Mouse (Mus musculus): ENCODE measurements around the gene Gpr31b. TPM values are rescaled to one million over a fixed set of nuclear protein-coding genes. Genes with fewer than 3 reads are reported as not detected.

Gpr31b gene
- total and polyA plus RNA-seq, 3 experiments, result 3.3 to 7.8 (median 5.6) TPM

GRCm38 (mm10) chr17:13007730-13008425 is 44.2 kb downstream of the Gpr31b start:
- peak overlapping the region; percentile 14 for H3K27ac ChIP-seq (ENCODE audit: insufficient read depth, low read depth)
- dilution Hi-C loops (cut with MboI; ENCODE audit: extremely low pct_ligation_motif_present, extremely low pct_unique_long_range_greater_than_20kb, low sequenced_read_pairs), result no loop called here
- no peak for TF ChIP-seq SMC3 (IDR thresholded peaks at IDR 0.05; ENCODE audit: low read depth, low read length)
- 0 out of 2 replicates have a peak, but pooled peaks have one; percentile 33 for TF ChIP-seq POLR2AphosphoS2 (IDR thresholded peaks at IDR 0.05; ENCODE audit: low read depth, low read length)
- TF ChIP-seq CTCF (conservative IDR thresholded peaks at IDR 0.05 in 1 of 2, IDR thresholded peaks at IDR 0.05 in 1 of 2; ENCODE audit: low read depth in 2 of 2, low read length in 2 of 2), result no peak
- no peak for TF ChIP-seq GABPA (IDR thresholded peaks at IDR 0.05; ENCODE audit: insufficient replicate concordance, low read depth, low read length)
- peak; percentile 64 for TF ChIP-seq HCFC1 (IDR thresholded peaks at IDR 0.05; ENCODE audit: low read depth, low read length)
- TF ChIP-seq MAX (IDR thresholded peaks at IDR 0.05; ENCODE audit: low read length), result peak; percentile 56
- TF ChIP-seq POLR2A (IDR thresholded peaks at IDR 0.05; ENCODE audit: low read depth, low read length), result peak; percentile 79
- peak; percentile 66 for TF ChIP-seq BHLHE40 (IDR thresholded peaks at IDR 0.05; ENCODE audit: low read depth, low read length)
- peak; percentile 79 for TF ChIP-seq NELFE (IDR thresholded peaks at IDR 0.05; ENCODE audit: low read depth, low read length)
- TF ChIP-seq RCOR1 (conservative IDR thresholded peaks at IDR 0.05; ENCODE audit: low read depth, low read length), result no peak
- TF ChIP-seq KAT2A (IDR thresholded peaks at IDR 0.05; ENCODE audit: insufficient replicate concordance, low read length), result no peak
- no peak for TF ChIP-seq PAX5 (IDR thresholded peaks at IDR 0.05; ENCODE audit: low read length)
- no peak for TF ChIP-seq MAZ (IDR thresholded peaks at IDR 0.05; ENCODE audit: low read depth, low read length)
- TF ChIP-seq ZC3H11A (IDR thresholded peaks at IDR 0.05; ENCODE audit: low read depth, low read length), result no peak
- TF ChIP-seq NRF1 (IDR thresholded peaks at IDR 0.05; ENCODE audit: low read depth, low read length), result peak; percentile 55; the same call in 1 of the 2 replicates
- peak; percentile 61 for TF ChIP-seq MXI1 (IDR thresholded peaks at IDR 0.05; ENCODE audit: low read depth, low read length)
- peak; percentile 79 for TF ChIP-seq ZMIZ1 (IDR thresholded peaks at IDR 0.05; ENCODE audit: low read depth, low read length)
- TF ChIP-seq MEF2A (IDR thresholded peaks at IDR 0.05; ENCODE audit: borderline replicate concordance, low read depth, low read length), result peak; percentile 36; the same call in 1 of the 2 replicates
- no peak for TF ChIP-seq JUN (IDR thresholded peaks at IDR 0.05; ENCODE audit: insufficient read depth, low read depth, low read length)
- TF ChIP-seq USF1 (IDR thresholded peaks at IDR 0.05; ENCODE audit: low read depth, low read length), result no peak
- peak; percentile 60 for TF ChIP-seq ELF1 (IDR thresholded peaks at IDR 0.05; ENCODE audit: low read depth, low read length)
- no peak for TF ChIP-seq EP300 (IDR thresholded peaks at IDR 0.05; ENCODE audit: low read length)
- TF ChIP-seq TCF12 (IDR thresholded peaks at IDR 0.05; ENCODE audit: low read depth, low read length), result peak; percentile 81
- peak; percentile 37; the same call in 1 of the 2 replicates for TF ChIP-seq TBP (conservative IDR thresholded peaks at IDR 0.05; ENCODE audit: low read depth, low read length)
- no peak for TF ChIP-seq CHD2 (IDR thresholded peaks at IDR 0.05; ENCODE audit: low read length)
- TF ChIP-seq IRF4 (IDR thresholded peaks at IDR 0.05; ENCODE audit: low read depth, low read length), result peak; percentile 54; the same call in 1 of the 2 replicates
- peak; percentile 79; the same call in 1 of the 2 replicates for TF ChIP-seq SIN3A (IDR thresholded peaks at IDR 0.05; ENCODE audit: low read length)
- no peak for TF ChIP-seq E2F4 (IDR thresholded peaks at IDR 0.05; ENCODE audit: insufficient replicate concordance, low read depth, low read length)
- TF ChIP-seq MAFK (IDR thresholded peaks at IDR 0.05; ENCODE audit: insufficient replicate concordance, low read length), result no peak
- peak; percentile 99 for TF ChIP-seq CHD1 (IDR thresholded peaks at IDR 0.05; ENCODE audit: low read depth, low read length)

More at GRCm38 (mm10) chr17:13007730-13008425, 44.2 kb downstream of the Gpr31b start:
- no peaks in the 10 kb centered on the region for H3K9me3 ChIP-seq (replicated peaks; ENCODE audit: low read length)
- peak; percentile 91 for DNase-seq (ENCODE audit: extremely low read depth)
- H3K36me3 ChIP-seq (replicated peaks in 1 of 2; ENCODE audit: control insufficient read depth in 1 of 2, insufficient read depth in 1 of 2, low read length in 1 of 2), result peaks cover 3 to 17% of the 10 kb centered on the region in 2 experiments
- H3K9ac ChIP-seq (ENCODE audit: insufficient read depth, low read depth), result peak overlapping the region; percentile 37
- H3K4me2 ChIP-seq (ENCODE audit: insufficient read depth, low read depth, poor library complexity, severe bottlenecking), result peak overlapping the region; percentile 74
- in situ Hi-C loops (cut with MboI; ENCODE audit: low pct_ligation_motif_present, low pct_unique_long_range_greater_than_20kb, low sequenced_read_pairs), result loop anchor here (10.0 kb wide), 1 partner anchor 123 kb away; no protein-coding TSS in a partner anchor
- peak overlapping the region; percentile 76 to 95 (median 93) for H3K4me3 ChIP-seq (replicated peaks in 1 of 3; ENCODE audit: low read depth in 2 of 3, low read length in 2 of 3, poor library complexity in 1 of 3)
- no peaks in the 10 kb centered on the region for H3K27me3 ChIP-seq (replicated peaks)
- no peaks in the 10 kb centered on the region; the same call in 1 of the 2 replicates for H3K79me2 ChIP-seq (replicated peaks; ENCODE audit: control insufficient read depth, extremely low read depth, insufficient read depth, poor library complexity, severe bottlenecking)
- H3K4me1 ChIP-seq (ENCODE audit: control insufficient read depth in 1 of 2, insufficient read depth in 2 of 2), result peaks cover 0 to 10% of the 10 kb centered on the region in 2 experiments; a peak in 2 of 4 replicates

Measured in CH12.LX (cell line).